Mouse (Mus musculus): ENCODE data around the gene Wfikkn2. TPM values are rescaled to one million over a fixed set of nuclear protein-coding genes. Genes with fewer than 3 reads are reported as not detected.

The Wfikkn2 gene
- polyA plus RNA-seq, 1 experiment from 2014 or later, result 2.9 TPM

GRCm38 (mm10) chr11:94221257-94221656 lies 24.5 kb downstream of the Wfikkn2 start:
- no peaks in the 10 kb centered on the region for H3K36me3 ChIP-seq (ENCODE audit: control insufficient read depth, insufficient read depth, low read length)
- DNase-seq (ENCODE audit: low spot score), result no peak
- H3K4me2 ChIP-seq (ENCODE audit: low read depth, low read length, severe bottlenecking), result no peak overlapping the region
- ATAC-seq (replicated peaks; ENCODE audit: low FRiP score), result no peak
- WGBS, result 93% methylated on average over 7 of the region's 7 CpGs
- H3K4me1 ChIP-seq (replicated peaks; ENCODE audit: control insufficient read depth, insufficient read depth, low read length), result peaks cover 1% of the 10 kb centered on the region; the same call in 1 of the 2 replicates
- H3K4me3 ChIP-seq (ENCODE audit: low read depth, low read length), result no peak overlapping the region
- no peaks in the 10 kb centered on the region for H3K9me3 ChIP-seq (ENCODE audit: control insufficient read depth, low read length)
- no peaks in the 10 kb centered on the region for H3K27me3 ChIP-seq (ENCODE audit: control insufficient read depth, insufficient read depth, low read length)
- H3K27ac ChIP-seq (ENCODE audit: low read depth, low read length), result no peak overlapping the region
- H3K9ac ChIP-seq (ENCODE audit: low read length), result no peak overlapping the region

DNA sequence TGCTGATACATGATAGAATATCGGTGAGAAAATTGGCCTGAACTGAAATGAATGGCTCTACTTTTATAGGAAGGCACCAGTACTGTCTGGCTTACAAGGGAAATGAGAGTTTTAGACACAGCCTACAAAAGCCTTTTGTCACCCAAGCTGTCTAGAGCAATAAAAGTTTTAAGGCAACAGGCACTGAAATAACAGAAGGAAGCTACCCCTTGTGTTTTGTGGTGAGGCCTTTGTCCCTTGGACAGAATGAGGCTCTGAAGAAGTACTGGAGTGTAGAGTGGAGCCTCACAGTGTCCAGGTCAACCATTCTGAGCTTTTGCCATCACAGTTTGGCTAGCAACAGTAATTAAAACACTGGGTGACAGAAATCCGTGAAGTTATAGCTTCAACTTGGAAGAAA lies 29.6 kb downstream of the Wfikkn2 start:
- WGBS, result 60% methylated on average over 2 of the region's 2 CpGs
- H3K27ac ChIP-seq (ENCODE audit: low read depth, low read length), result no peak overlapping the region
- H3K4me1 ChIP-seq (replicated peaks; ENCODE audit: control insufficient read depth, insufficient read depth, low read length), result peaks cover 7% of the 10 kb centered on the region; the same call in 1 of the 2 replicates
- no peak for DNase-seq (ENCODE audit: low spot score)
- no peak overlapping the region for H3K4me2 ChIP-seq (ENCODE audit: low read depth, low read length, severe bottlenecking)
- peaks cover 6% of the 10 kb centered on the region; the same call in 1 of the 2 replicates for H3K36me3 ChIP-seq (ENCODE audit: control insufficient read depth, insufficient read depth, low read length)
- H3K27me3 ChIP-seq (ENCODE audit: control insufficient read depth, insufficient read depth, low read length), result no peaks in the 10 kb centered on the region
- no peak for ATAC-seq (replicated peaks; ENCODE audit: low FRiP score)
- H3K4me3 ChIP-seq (ENCODE audit: low read depth, low read length), result no peak overlapping the region
- H3K9me3 ChIP-seq (ENCODE audit: control insufficient read depth, low read length), result no peaks in the 10 kb centered on the region
- no peak overlapping the region for H3K9ac ChIP-seq (ENCODE audit: low read length)

- Histone ChIP-seq H3K27me3 (ENCODE audit: control insufficient read depth, insufficient read depth, low read length) (no peaks in the 10 kb centered on the region), H3K4me1 (replicated peaks; ENCODE audit: control insufficient read depth, insufficient read depth, low read length) (peaks cover 7% of the 10 kb centered on the region; the same call in 1 of the 2 replicates), H3K4me2 (ENCODE audit: low read depth, low read length, severe bottlenecking) (no peak overlapping the region), H3K27ac (ENCODE audit: low read depth, low read length) (no peak overlapping the region), H3K4me3 (ENCODE audit: low read depth, low read length) (no peak overlapping the region), H3K9me3 (ENCODE audit: control insufficient read depth, low read length) (no peaks in the 10 kb centered on the region), H3K9ac (ENCODE audit: low read length) (no peak overlapping the region), H3K36me3 (ENCODE audit: control insufficient read depth, insufficient read depth, low read length) (peaks cover 6% of the 10 kb centered on the region; the same call in 1 of the 2 replicates)
- WGBS, result 95% methylated on average over 3 of the region's 3 CpGs
- ATAC-seq (replicated peaks; ENCODE audit: low FRiP score) (no peak), DNase-seq (ENCODE audit: low spot score) (no peak)
These were observed 30.2 kb downstream of the Wfikkn2 start for GRCm38 (mm10) chr11:94215581-94215980.

- Histone ChIP-seq H3K27me3 (ENCODE audit: control insufficient read depth, insufficient read depth, low read length) (no peaks in the 10 kb centered on the region), H3K9me3 (ENCODE audit: control insufficient read depth, low read length) (no peaks in the 10 kb centered on the region), H3K36me3 (ENCODE audit: control insufficient read depth, insufficient read depth, low read length) (peaks cover 6% of the 10 kb centered on the region; the same call in 1 of the 2 replicates), H3K9ac (ENCODE audit: low read length) (no peak overlapping the region), H3K4me3 (ENCODE audit: low read depth, low read length) (no peak overlapping the region), H3K27ac (ENCODE audit: low read depth, low read length) (no peak overlapping the region), H3K4me1 (replicated peaks; ENCODE audit: control insufficient read depth, insufficient read depth, low read length) (peaks cover 7% of the 10 kb centered on the region; the same call in 1 of the 2 replicates), H3K4me2 (ENCODE audit: low read depth, low read length, severe bottlenecking) (no peak overlapping the region)
- WGBS, result 92% methylated on average over 29 of the region's 29 CpGs
- ATAC-seq (replicated peaks; ENCODE audit: low FRiP score), result no peak
- DNase-seq (ENCODE audit: low spot score), result no peak
These were observed 31.8 kb downstream of the Wfikkn2 start for GRCm38 (mm10) chr11:94213735-94214594.

GRCm38 (mm10) chr11:94212997-94213396 lies 32.8 kb downstream of the Wfikkn2 start:
- WGBS, result 76% methylated on average over 4 of the region's 4 CpGs
- no peak overlapping the region; the same call in 1 of the 2 replicates for H3K9ac ChIP-seq (ENCODE audit: low read length)

GRCm38 (mm10) chr11:94212489-94212836 lies 33.3 kb downstream of the Wfikkn2 start:
- under 1% methylated on average over 7 of the region's 7 CpGs for WGBS
- Histone ChIP-seq H3K27ac (ENCODE audit: low read depth, low read length) (peak overlapping the region; percentile 31; the same call in 1 of the 2 replicates), H3K4me3 (ENCODE audit: low read depth, low read length) (peak overlapping the region; percentile 96), H3K9me3 (ENCODE audit: control insufficient read depth, low read length) (no peaks in the 10 kb centered on the region), H3K27me3 (ENCODE audit: control insufficient read depth, insufficient read depth, low read length) (no peaks in the 10 kb centered on the region), H3K9ac (ENCODE audit: low read length) (peak overlapping the region; percentile 99), H3K36me3 (ENCODE audit: control insufficient read depth, insufficient read depth, low read length) (peaks cover 6% of the 10 kb centered on the region; the same call in 1 of the 2 replicates), H3K4me1 (replicated peaks; ENCODE audit: control insufficient read depth, insufficient read depth, low read length) (peaks cover 7% of the 10 kb centered on the region; the same call in 1 of the 2 replicates), H3K4me2 (ENCODE audit: low read depth, low read length, severe bottlenecking) (peak overlapping the region; percentile 60)
- ATAC-seq (replicated peaks; ENCODE audit: low FRiP score) (no peak), DNase-seq (ENCODE audit: low spot score) (no peak)

More at GRCm38 (mm10) chr11:94212997-94213396, 32.8 kb downstream of the Wfikkn2 start:
- Histone ChIP-seq H3K36me3 (ENCODE audit: control insufficient read depth, insufficient read depth, low read length) (peaks cover 6% of the 10 kb centered on the region; the same call in 1 of the 2 replicates), H3K27me3 (ENCODE audit: control insufficient read depth, insufficient read depth, low read length) (no peaks in the 10 kb centered on the region), H3K4me1 (replicated peaks; ENCODE audit: control insufficient read depth, insufficient read depth, low read length) (peaks cover 7% of the 10 kb centered on the region; the same call in 1 of the 2 replicates), H3K4me3 (ENCODE audit: low read depth, low read length) (peak overlapping the region; percentile 96), H3K27ac (ENCODE audit: low read depth, low read length) (no peak overlapping the region), H3K9me3 (ENCODE audit: control insufficient read depth, low read length) (no peaks in the 10 kb centered on the region), H3K4me2 (ENCODE audit: low read depth, low read length, severe bottlenecking) (peak overlapping the region; percentile 60)
- DNase-seq (ENCODE audit: low spot score), result no peak
- ATAC-seq (replicated peaks; ENCODE audit: low FRiP score), result no peak

- H3K36me3 ChIP-seq (ENCODE audit: control insufficient read depth, insufficient read depth, low read length), result peaks cover 6% of the 10 kb centered on the region; the same call in 1 of the 2 replicates
- H3K9ac ChIP-seq (ENCODE audit: low read length), result peak overlapping the region; percentile 99
- H3K4me2 ChIP-seq (ENCODE audit: low read depth, low read length, severe bottlenecking), result peak overlapping the region; percentile 60
- peaks cover 7% of the 10 kb centered on the region; the same call in 1 of the 2 replicates for H3K4me1 ChIP-seq (replicated peaks; ENCODE audit: control insufficient read depth, insufficient read depth, low read length)
- peak overlapping the region; percentile 96 for H3K27ac ChIP-seq (ENCODE audit: low read depth, low read length)
- no peaks in the 10 kb centered on the region for H3K27me3 ChIP-seq (ENCODE audit: control insufficient read depth, insufficient read depth, low read length)
- under 1% methylated on average over 53 of the region's 61 CpGs for WGBS
- DNase-seq (ENCODE audit: low spot score) (no peak), ATAC-seq (replicated peaks; ENCODE audit: low FRiP score) (peak; percentile 42)
- H3K9me3 ChIP-seq (ENCODE audit: control insufficient read depth, low read length), result no peaks in the 10 kb centered on the region
- H3K4me3 ChIP-seq (ENCODE audit: low read depth, low read length), result peak overlapping the region; percentile 96
These were observed 33.9 kb downstream of the Wfikkn2 start for GRCm38 (mm10) chr11:94211651-94212488.

DNA sequence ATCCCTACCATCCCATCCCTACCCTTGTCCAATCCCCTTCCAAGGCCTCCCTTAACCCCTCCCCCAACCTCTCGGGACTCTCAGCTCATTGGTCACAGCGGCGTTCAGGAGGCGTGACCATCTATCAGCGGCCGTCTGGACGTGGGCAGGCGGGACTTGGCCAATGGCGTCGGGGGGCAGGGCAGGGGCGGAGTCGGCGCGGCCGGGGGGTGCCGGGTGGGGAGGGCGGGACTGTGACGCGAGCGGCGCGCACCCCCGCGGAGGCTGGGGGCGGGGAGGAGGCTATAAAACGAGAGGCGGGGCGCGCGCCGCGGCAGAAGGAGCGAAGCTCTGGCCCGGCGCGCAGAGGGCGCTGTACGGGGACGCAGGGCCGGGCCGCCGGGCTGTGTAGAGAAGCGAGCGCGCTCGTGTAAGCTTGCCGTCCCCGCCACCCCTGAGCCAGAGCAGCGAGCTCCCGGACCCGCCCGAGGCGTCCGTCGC lies 34.6 kb downstream of the Wfikkn2 start, which contains the start of gene Tob1:
TSS of gene Tob1 (plus strand) at position 331 of the 480 bp plus-strand sequence.
- peak within 1 kb of the TSS; percentile 97 for H3K4me2 ChIP-seq (ENCODE audit: low read depth, low read length, severe bottlenecking)
- H3K9ac ChIP-seq (ENCODE audit: low read length), result peak within 1 kb of the TSS; percentile 99
- peaks cover 6% of the 10 kb centered on the region; the same call in 1 of the 2 replicates for H3K36me3 ChIP-seq (ENCODE audit: control insufficient read depth, insufficient read depth, low read length)
- H3K27me3 ChIP-seq (ENCODE audit: control insufficient read depth, insufficient read depth, low read length), result no peaks in the 10 kb centered on the region
- peak within 1 kb of the TSS; percentile 96 for H3K27ac ChIP-seq (ENCODE audit: low read depth, low read length)
- under 1% methylated on average over 40 of the region's 55 CpGs for WGBS
- peak within 1 kb of the TSS; percentile 96 for H3K4me3 ChIP-seq (ENCODE audit: low read depth, low read length)
- peaks cover 7% of the 10 kb centered on the region; the same call in 1 of the 2 replicates for H3K4me1 ChIP-seq (replicated peaks; ENCODE audit: control insufficient read depth, insufficient read depth, low read length)
- DNase-seq (ENCODE audit: low spot score) (peak; percentile 100), ATAC-seq (replicated peaks; ENCODE audit: low FRiP score) (peak; percentile 97)
- no peaks in the 10 kb centered on the region for H3K9me3 ChIP-seq (ENCODE audit: control insufficient read depth, low read length)

All from forebrain, embryonic 11.5 days (tissue).